Mouse (Mus musculus): ENCODE data around the gene Nacc2. TPM values are rescaled to one million over a fixed set of nuclear protein-coding genes. Genes with fewer than 3 reads are reported as not detected.

The Nacc2 gene
- polyA plus RNA-seq, 1 experiment from 2014 or later, result 16.5 TPM

DNA sequence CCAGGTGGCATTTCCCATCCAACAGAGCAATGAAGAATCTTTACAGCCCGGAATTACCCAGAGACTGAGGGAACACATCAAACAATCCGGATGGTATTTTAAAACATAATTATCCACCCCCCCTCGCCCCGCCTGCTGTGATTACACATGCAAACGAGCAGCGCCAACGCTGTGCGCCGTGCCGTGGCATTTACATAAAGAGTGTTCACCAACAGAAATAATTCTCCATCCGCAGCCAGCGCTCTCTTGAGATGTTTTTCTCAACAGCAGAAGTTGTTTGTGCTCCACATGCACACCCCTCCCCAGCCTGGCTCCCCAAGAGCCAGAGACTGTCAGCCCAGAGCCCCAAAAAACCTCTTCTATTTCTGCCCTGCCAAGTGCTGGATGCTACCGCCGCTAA lies 56.5 kb downstream of the Nacc2 start:
- Histone ChIP-seq H3K4me3 (replicated peaks) (no peak overlapping the region), H3K27me3 (replicated peaks) (no peaks in the 10 kb centered on the region), H3K4me1 (no peaks in the 10 kb centered on the region), H3K9ac (no peak overlapping the region), H3K9me3 (no peaks in the 10 kb centered on the region), H3K36me3 (no peaks in the 10 kb centered on the region), H3K4me2 (no peak overlapping the region), H3K27ac (no peak overlapping the region)
- ATAC-seq (ENCODE audit: insufficient read depth, low FRiP score, low read depth), result no peak
- 84% methylated on average over 14 of the region's 14 CpGs for WGBS

DNA sequence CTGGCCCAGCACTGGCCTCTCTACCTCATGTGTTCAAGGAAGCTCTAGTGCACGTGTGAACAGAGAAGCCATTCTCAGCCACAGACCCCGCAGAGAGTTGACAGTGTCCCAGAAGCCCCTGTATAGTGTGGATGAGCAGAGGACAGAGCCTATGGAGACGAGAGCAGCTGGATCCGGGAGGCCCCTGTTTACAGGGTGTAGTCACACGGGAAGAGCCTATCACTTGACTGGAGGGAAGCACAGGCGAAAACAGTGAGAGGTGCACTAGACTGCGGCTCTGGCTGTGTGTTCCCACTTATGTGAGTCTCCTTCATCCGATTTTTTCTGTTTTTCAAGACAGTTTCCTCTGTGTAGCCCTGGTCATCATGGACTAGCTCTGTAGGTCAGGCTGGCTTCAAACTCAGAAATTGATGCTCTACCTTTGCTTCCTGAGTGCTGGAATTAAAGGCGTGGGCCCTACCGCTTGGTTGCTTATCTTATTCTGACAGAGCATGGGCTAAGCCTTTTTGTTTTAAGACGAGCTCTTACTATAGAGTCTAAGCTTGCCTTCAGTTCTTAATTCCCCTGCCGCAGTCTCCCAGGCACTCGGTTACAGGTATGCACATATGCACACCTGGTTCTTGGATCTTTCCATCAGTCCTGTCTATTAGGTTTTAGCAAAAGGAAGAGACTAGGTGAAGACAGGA lies 60.1 kb downstream of the Nacc2 start:
- Histone ChIP-seq H3K4me1 (no peaks in the 10 kb centered on the region), H3K9me3 (no peaks in the 10 kb centered on the region), H3K4me3 (replicated peaks) (no peak overlapping the region), H3K27ac (no peak overlapping the region), H3K27me3 (replicated peaks) (no peaks in the 10 kb centered on the region), H3K9ac (no peak overlapping the region), H3K4me2 (no peak overlapping the region), H3K36me3 (no peaks in the 10 kb centered on the region)
- no peak; the same call in 1 of the 2 replicates for ATAC-seq (ENCODE audit: insufficient read depth, low FRiP score, low read depth)
- WGBS, result 68% methylated on average over 13 of the region's 13 CpGs

GRCm38 (mm10) chr2:26062241-26062640 lies 60.8 kb downstream of the Nacc2 start:
- Histone ChIP-seq H3K4me3 (replicated peaks) (no peak overlapping the region), H3K4me2 (no peak overlapping the region), H3K9ac (no peak overlapping the region), H3K27ac (no peak overlapping the region), H3K4me1 (no peaks in the 10 kb centered on the region), H3K36me3 (no peaks in the 10 kb centered on the region), H3K27me3 (replicated peaks) (no peaks in the 10 kb centered on the region), H3K9me3 (no peaks in the 10 kb centered on the region)
- no peak for ATAC-seq (ENCODE audit: insufficient read depth, low FRiP score, low read depth)
- 53% methylated on average over 4 of the region's 4 CpGs for WGBS

DNA sequence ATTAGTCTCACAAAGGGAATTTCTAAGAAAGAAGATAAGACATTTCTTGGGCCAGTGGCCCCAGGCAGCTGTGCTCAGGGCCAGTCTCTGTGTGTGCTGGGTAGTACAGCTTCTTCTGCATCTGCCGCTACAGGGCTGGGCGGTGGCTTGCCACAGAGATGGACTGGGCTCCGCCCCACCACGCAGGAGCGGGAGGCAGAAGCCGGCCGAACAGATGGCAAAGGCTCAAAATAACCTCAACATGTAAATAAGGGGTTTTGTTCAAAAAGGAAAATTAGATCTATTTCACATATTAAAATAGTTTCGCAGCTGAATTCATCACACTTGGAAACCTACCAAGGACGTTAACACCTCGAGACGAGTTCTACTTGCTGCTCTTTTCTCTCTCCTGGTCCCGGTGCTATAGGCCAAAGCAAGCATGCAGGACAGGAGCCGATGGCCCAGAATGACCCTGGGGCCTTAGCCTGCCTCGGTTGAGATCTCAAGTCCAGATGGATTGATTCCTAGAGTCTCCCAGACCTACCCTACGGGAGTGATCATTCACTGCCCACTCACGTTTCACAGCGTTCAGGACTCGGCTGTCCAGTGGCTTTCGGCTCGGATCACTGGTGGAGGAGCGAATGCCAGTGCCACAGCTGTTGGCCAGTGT lies 61.9 kb downstream of the Nacc2 start:
- H3K36me3 ChIP-seq, result no peaks in the 10 kb centered on the region
- no peak overlapping the region for H3K27ac ChIP-seq
- no peak overlapping the region for H3K9ac ChIP-seq
- H3K27me3 ChIP-seq (replicated peaks), result no peaks in the 10 kb centered on the region
- no peak overlapping the region for H3K4me3 ChIP-seq (replicated peaks)
- H3K4me1 ChIP-seq, result no peaks in the 10 kb centered on the region
- ATAC-seq (ENCODE audit: insufficient read depth, low FRiP score, low read depth), result no peak
- no peak overlapping the region for H3K4me2 ChIP-seq
- WGBS, result 66% methylated on average over 21 of the region's 21 CpGs
- H3K9me3 ChIP-seq, result no peaks in the 10 kb centered on the region

GRCm38 (mm10) chr2:26057053-26057452 lies 66.0 kb downstream of the Nacc2 start:
- no peak for ATAC-seq (ENCODE audit: insufficient read depth, low FRiP score, low read depth)
- no peak overlapping the region for H3K27ac ChIP-seq
- H3K9me3 ChIP-seq, result no peaks in the 10 kb centered on the region
- H3K9ac ChIP-seq, result no peak overlapping the region
- H3K27me3 ChIP-seq (replicated peaks), result no peaks in the 10 kb centered on the region
- H3K4me2 ChIP-seq, result no peak overlapping the region
- 60% methylated on average over 7 of the region's 7 CpGs for WGBS
- peaks cover 12% of the 10 kb centered on the region for H3K4me1 ChIP-seq
- H3K4me3 ChIP-seq (replicated peaks), result no peak overlapping the region
- no peaks in the 10 kb centered on the region for H3K36me3 ChIP-seq

GRCm38 (mm10) chr2:26056226-26056625 lies 66.8 kb downstream of the Nacc2 start:
- Histone ChIP-seq H3K4me3 (replicated peaks) (no peak overlapping the region), H3K4me1 (peaks cover 12% of the 10 kb centered on the region), H3K27ac (peak overlapping the region; percentile 16; the same call in 1 of the 2 replicates), H3K9ac (no peak overlapping the region), H3K9me3 (no peaks in the 10 kb centered on the region), H3K4me2 (no peak overlapping the region), H3K36me3 (no peaks in the 10 kb centered on the region), H3K27me3 (replicated peaks) (no peaks in the 10 kb centered on the region)
- ATAC-seq (ENCODE audit: insufficient read depth, low FRiP score, low read depth), result no peak
- 47% methylated on average over 5 of the region's 5 CpGs for WGBS

DNA sequence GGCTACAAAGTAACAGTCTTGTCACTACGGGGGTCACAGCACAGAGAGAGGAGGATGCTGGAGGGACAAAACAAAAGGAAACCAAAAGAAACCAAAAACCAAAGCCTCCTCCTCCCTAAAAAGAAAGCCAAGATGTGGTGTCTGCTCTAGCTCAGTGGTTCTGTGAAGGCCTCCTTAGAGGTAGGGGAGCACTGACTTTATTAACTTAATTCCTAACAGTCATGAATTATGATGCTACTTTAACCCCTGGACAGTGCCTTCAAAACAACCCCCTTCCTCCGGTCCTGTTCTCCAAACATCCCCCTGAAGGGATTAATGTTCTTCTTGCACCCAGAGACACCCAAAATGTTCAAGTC lies 67.3 kb downstream of the Nacc2 start:
- Histone ChIP-seq H3K4me2 (no peak overlapping the region), H3K27ac (peak overlapping the region; percentile 31; the same call in 1 of the 2 replicates)
- ATAC-seq (ENCODE audit: insufficient read depth, low FRiP score, low read depth), result no peak

DNA sequence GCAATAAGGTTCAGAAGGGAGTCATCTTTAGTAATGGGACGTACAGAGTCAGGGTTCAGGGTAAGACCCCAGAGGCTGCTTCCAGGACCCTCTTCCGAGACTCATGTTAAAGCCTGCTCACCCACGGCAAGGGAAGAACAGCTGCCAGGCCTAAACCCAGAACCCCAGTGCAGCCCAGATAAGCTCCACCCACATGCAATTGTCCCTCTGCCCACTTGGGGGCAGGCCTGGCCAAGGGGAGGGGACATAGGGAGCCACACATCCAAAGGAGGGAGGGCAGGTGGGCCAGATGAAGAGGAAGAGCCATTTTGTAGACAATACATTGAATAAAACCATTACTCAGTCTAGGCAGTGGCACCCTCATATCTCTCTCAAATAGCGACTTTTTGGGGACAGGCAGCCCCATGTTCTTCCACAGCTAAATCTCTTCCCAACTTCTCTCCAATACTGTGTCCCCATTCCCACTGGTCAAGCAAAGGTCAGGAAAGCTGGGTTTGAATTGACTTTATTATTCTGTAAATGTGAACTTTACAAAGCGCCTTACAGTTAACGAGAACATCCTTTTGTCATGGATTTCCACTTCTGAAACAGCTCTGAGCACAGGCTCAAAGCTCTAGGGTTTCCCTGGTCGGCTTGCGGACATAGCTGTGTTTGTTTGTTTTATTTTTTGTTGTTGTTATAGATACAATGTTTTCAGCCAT lies 67.8 kb downstream of the Nacc2 start:
- WGBS, result 38% methylated on average over 8 of the region's 8 CpGs
- 0 out of 2 replicates have a peak, but pooled peaks have one; percentile 62 for ATAC-seq (ENCODE audit: insufficient read depth, low FRiP score, low read depth)
- Histone ChIP-seq H3K4me2 (no peak overlapping the region), H3K9ac (no peak overlapping the region), H3K27me3 (replicated peaks) (no peaks in the 10 kb centered on the region), H3K4me3 (replicated peaks) (no peak overlapping the region), H3K27ac (peak overlapping the region; percentile 31; the same call in 1 of the 2 replicates), H3K4me1 (peaks cover 12% of the 10 kb centered on the region), H3K9me3 (no peaks in the 10 kb centered on the region), H3K36me3 (no peaks in the 10 kb centered on the region)

More for the DNA sequence above, 67.3 kb downstream of the Nacc2 start:
- WGBS, result 38% methylated on average over 2 of the region's 2 CpGs
- Histone ChIP-seq H3K36me3 (no peaks in the 10 kb centered on the region), H3K9me3 (no peaks in the 10 kb centered on the region), H3K27me3 (replicated peaks) (no peaks in the 10 kb centered on the region), H3K4me1 (peaks cover 12% of the 10 kb centered on the region), H3K4me3 (replicated peaks) (no peak overlapping the region), H3K9ac (no peak overlapping the region)

DNA sequence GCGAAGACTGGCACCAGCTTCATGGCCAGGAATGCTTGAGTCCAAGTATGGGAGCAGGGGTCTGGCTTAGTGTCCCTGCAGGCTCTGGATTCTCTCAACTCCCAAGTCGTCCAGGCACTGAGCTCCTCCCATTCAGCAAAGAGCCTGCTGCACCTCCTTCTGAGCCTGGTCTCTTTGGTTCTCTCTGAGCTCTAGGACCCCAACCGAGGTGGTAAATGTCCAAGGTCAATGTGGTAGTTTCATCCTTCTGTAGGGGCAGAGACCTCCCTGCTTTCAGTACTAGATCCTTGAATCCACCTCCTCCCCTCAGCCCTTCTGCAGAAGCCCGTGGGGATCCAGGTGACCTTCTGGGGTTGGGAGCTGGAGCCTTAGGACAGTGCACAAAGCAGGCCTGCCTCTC lies 70.2 kb downstream of the Nacc2 start:
- Histone ChIP-seq H3K4me3 (replicated peaks) (no peak overlapping the region), H3K9ac (no peak overlapping the region), H3K4me1 (peaks cover 12% of the 10 kb centered on the region), H3K4me2 (no peak overlapping the region), H3K9me3 (no peaks in the 10 kb centered on the region), H3K36me3 (no peaks in the 10 kb centered on the region), H3K27ac (peak overlapping the region; percentile 31; the same call in 1 of the 2 replicates), H3K27me3 (replicated peaks) (no peaks in the 10 kb centered on the region)
- WGBS, result 24% methylated on average over 4 of the region's 4 CpGs
- ATAC-seq (ENCODE audit: insufficient read depth, low FRiP score, low read depth), result 0 out of 2 replicates have a peak, but pooled peaks have one; percentile 11

DNA sequence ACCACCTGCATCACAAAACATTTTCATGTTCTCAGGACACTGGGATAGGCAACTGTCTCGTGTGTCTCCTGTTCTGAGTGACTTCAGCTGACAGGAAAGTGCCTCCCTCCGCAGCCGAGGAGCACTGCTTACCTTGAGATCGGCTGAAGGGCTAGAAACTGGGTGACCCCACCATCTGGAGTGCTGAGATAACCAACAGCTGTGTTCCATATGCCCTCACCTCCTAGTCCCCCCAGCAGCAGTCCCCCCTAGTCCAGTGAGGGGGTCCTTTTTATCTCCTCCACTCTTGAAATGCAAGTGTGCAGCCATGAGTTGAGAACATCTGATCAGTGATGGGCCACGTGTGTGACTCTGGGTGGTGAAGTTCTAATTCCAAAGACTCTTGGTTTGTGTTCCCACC lies 74.2 kb downstream of the Nacc2 start:
- ATAC-seq (ENCODE audit: insufficient read depth, low FRiP score, low read depth), result no peak
- H3K27ac ChIP-seq, result no peak overlapping the region
- H3K4me3 ChIP-seq (replicated peaks), result no peak overlapping the region
- no peaks in the 10 kb centered on the region for H3K27me3 ChIP-seq (replicated peaks)
- no peak overlapping the region for H3K9ac ChIP-seq
- 46% methylated on average over 5 of the region's 5 CpGs for WGBS
- no peak overlapping the region for H3K4me2 ChIP-seq
- no peaks in the 10 kb centered on the region for H3K36me3 ChIP-seq
- H3K4me1 ChIP-seq, result peaks cover 6% of the 10 kb centered on the region; the same call in 1 of the 2 replicates
- no peaks in the 10 kb centered on the region for H3K9me3 ChIP-seq

GRCm38 (mm10) chr2:26044216-26044615 lies 78.8 kb downstream of the Nacc2 start:
- Histone ChIP-seq H3K4me1 (no peaks in the 10 kb centered on the region), H3K9ac (no peak overlapping the region), H3K27me3 (replicated peaks) (0 out of 2 replicates have a peak, but pooled peaks cover 3% of the 10 kb centered on the region), H3K4me3 (replicated peaks) (no peak overlapping the region), H3K9me3 (no peaks in the 10 kb centered on the region), H3K36me3 (no peaks in the 10 kb centered on the region), H3K27ac (no peak overlapping the region), H3K4me2 (no peak overlapping the region)
- no peak for ATAC-seq (ENCODE audit: insufficient read depth, low FRiP score, low read depth)
- 73% methylated on average over 9 of the region's 9 CpGs for WGBS

GRCm38 (mm10) chr2:26042603-26043002 lies 80.4 kb downstream of the Nacc2 start:
- Histone ChIP-seq H3K36me3 (no peaks in the 10 kb centered on the region), H3K4me3 (replicated peaks) (no peak overlapping the region), H3K9me3 (no peaks in the 10 kb centered on the region), H3K4me1 (no peaks in the 10 kb centered on the region), H3K4me2 (no peak overlapping the region), H3K9ac (no peak overlapping the region), H3K27ac (no peak overlapping the region), H3K27me3 (replicated peaks) (0 out of 2 replicates have a peak, but pooled peaks cover 3% of the 10 kb centered on the region)
- WGBS, result 80% methylated on average over 3 of the region's 3 CpGs
- no peak for ATAC-seq (ENCODE audit: insufficient read depth, low FRiP score, low read depth)

Data from stomach, embryonic 15.5 days (tissue).